Mouse (Mus musculus) adrenal gland, adult 2 months (tissue): ENCODE measurements around the gene Plcl1. TPM values are rescaled to one million over a fixed set of nuclear protein-coding genes. Genes with fewer than 3 reads are reported as not detected.

Experiments used
- polyA plus RNA-seq: library from polyadenylated mRNA; depleted of rRNA; stranded (reverse); fragments of >200 nt; gene quantifications from 2 replicates; pipeline ENCODE4 v1.2.3, GENCODE M21; 2012; rRNA removed
- total RNA-seq, 2 experiments: library from RNA; stranded (reverse); gene quantifications; 2 replicates each; pipeline ENCODE4 v1.2.3; 2021

The Plcl1 gene
- total and polyA plus RNA-seq, 3 experiments = 1.9 to 5.7 (median 3.4) TPM

Other genes with a start within 250 kb of the Plcl1 start
- gene Rftn2, start 179.1 kb upstream of the Plcl1 start, total RNA-seq = 10 to 100 TPM; 13.5 to 27.1 TPM
- gene Rftn2, start 179.1 kb upstream of the Plcl1 start, polyA plus RNA-seq = 2.0 and 2.1 TPM in 2 replicates
- 1 to 10 TPM; 5.4 to 6.6 TPM for gene Mars2, start 168.7 kb upstream of the Plcl1 start, total RNA-seq
- 4.2 and 4.5 TPM in 2 replicates for gene Mars2, start 168.7 kb upstream of the Plcl1 start, polyA plus RNA-seq
- not detected for gene Boll, start 42.5 kb upstream of the Plcl1 start, total RNA-seq
- gene Boll, start 42.5 kb upstream of the Plcl1 start, polyA plus RNA-seq = not detected in 2 replicates